In the genomic region with DNA sequence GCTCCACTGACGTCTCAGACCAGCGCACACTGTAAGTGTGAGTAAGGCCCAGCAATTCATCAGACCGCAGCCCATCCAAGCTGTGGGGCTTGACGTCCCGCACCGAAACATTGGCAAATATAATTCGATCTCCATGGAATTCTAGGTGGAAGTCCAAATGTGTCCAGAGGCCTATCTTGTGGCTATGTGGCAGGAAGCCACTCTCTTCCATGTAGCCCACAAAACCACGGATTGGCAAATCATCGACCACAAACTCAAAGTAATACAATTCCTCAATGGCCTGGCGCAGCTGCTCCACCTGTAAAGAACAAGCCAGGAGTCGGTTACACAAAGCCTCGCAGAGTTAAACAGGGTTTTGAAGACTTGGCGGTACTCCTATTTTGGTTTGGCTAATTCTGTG, we compare ENCODE assay signal across 24 mouse cellular contexts. TPM values are rescaled to one million over a fixed set of nuclear protein-coding genes. Genes with fewer than 3 reads are reported as not detected.
DNase-seq lines count a peak whose midpoint lies in the region; ATAC-seq lines count a peak whose summit lies in the region.
"Had no signal": no experiment of that assay in that cellular context is flagged by ENCODE, and none has a peak within 500 bp of the region (broad histone marks: within the 10 kb centered on the region; RNA-seq: fewer than 3 reads in every experiment).

No protein-coding gene starts in this region.

- H3K27me3 ChIP-seq in liver, embryonic 13.5 days, result no peaks in the 10 kb centered on the region
- no peaks in the 10 kb centered on the region for H3K27me3 ChIP-seq in liver, embryonic 11.5 days (replicated peaks; ENCODE audit: control insufficient read depth, insufficient read depth, low read length)
- no peaks in the 10 kb centered on the region for H3K27me3 ChIP-seq in heart, embryonic 11.5 days (ENCODE audit: control insufficient read depth, insufficient read depth, low read length)
- H3K27me3 ChIP-seq: forebrain, embryonic 13.5 days; hindbrain, embryonic 12.5 days; hindbrain, embryonic 15.5 days had no signal

- no peak for DNase-seq in liver, embryonic 13.5 days
- DNase-seq in liver, embryonic 11.5 days (ENCODE audit: low spot score), result no peak
- DNase-seq in 3T3-L1 (ENCODE audit: low read depth, low spot score) (peak; percentile 6), 416B (ENCODE audit: low read depth) (peak; percentile 52)
- DNase-seq in adrenal gland, postnatal 4 days (ENCODE audit: low spot score in 2 of 2), result no peak
- DNase-seq: adrenal gland, adult 8-10 months; adrenal gland, postnatal 25 days; B cell, adult 2 months; cerebellum, adult 18-20 months; cerebellum, adult 9-10 months; cerebellum, postnatal 14 days; gastrocnemius, postnatal 10 days; gastrocnemius, postnatal 36 days; heart, adult 2 months had no signal

- H3K4me3 ChIP-seq in liver, embryonic 13.5 days (replicated peaks), result peak overlapping the region; percentile 86; the same call in 1 of the 2 replicates
- no peak overlapping the region for H3K4me3 ChIP-seq in liver, embryonic 11.5 days (ENCODE audit: low read depth, low read length)
- no peak overlapping the region for H3K4me3 ChIP-seq in heart, embryonic 11.5 days (ENCODE audit: low read depth, low read length)
- H3K4me3 ChIP-seq: forebrain, embryonic 13.5 days; heart, adult 2 months; heart, embryonic 10.5 days; hindbrain, embryonic 12.5 days; hindbrain, embryonic 15.5 days had no signal

- H3K9me3 ChIP-seq in liver, embryonic 13.5 days (replicated peaks), result no peaks in the 10 kb centered on the region
- no peaks in the 10 kb centered on the region for H3K9me3 ChIP-seq in liver, embryonic 11.5 days (ENCODE audit: control insufficient read depth, low read length)
- H3K9me3 ChIP-seq in heart, embryonic 11.5 days (replicated peaks; ENCODE audit: control insufficient read depth, low read length), result no peaks in the 10 kb centered on the region
- H3K9me3 ChIP-seq: forebrain, embryonic 10.5 days; forebrain, embryonic 13.5 days; heart, embryonic 10.5 days; hindbrain, embryonic 12.5 days; hindbrain, embryonic 15.5 days had no signal

- H3K4me2 ChIP-seq in liver, embryonic 13.5 days, result peak overlapping the region; percentile 88
- no peak overlapping the region for H3K4me2 ChIP-seq in liver, embryonic 11.5 days
- H3K4me2 ChIP-seq in heart, embryonic 11.5 days, result no peak overlapping the region
- H3K4me2 ChIP-seq: forebrain, embryonic 13.5 days; hindbrain, embryonic 12.5 days; hindbrain, embryonic 15.5 days had no signal

- peaks cover 59% of the 10 kb centered on the region for H3K36me3 ChIP-seq in liver, embryonic 13.5 days
- H3K36me3 ChIP-seq in liver, embryonic 11.5 days (ENCODE audit: control insufficient read depth, insufficient read depth, low read length), result peaks cover 29% of the 10 kb centered on the region
- H3K36me3 ChIP-seq in heart, embryonic 11.5 days (ENCODE audit: control insufficient read depth, insufficient read depth, low read length), result peaks cover 23% of the 10 kb centered on the region

- H3K4me1 ChIP-seq in liver, embryonic 13.5 days (replicated peaks), result peaks cover 51% of the 10 kb centered on the region
- H3K4me1 ChIP-seq in liver, embryonic 11.5 days (replicated peaks; ENCODE audit: control insufficient read depth, insufficient read depth, low read length), result peaks cover 26% of the 10 kb centered on the region
- peaks cover 18% of the 10 kb centered on the region for H3K4me1 ChIP-seq in heart, embryonic 11.5 days (ENCODE audit: control insufficient read depth, insufficient read depth, low read length)

- ATAC-seq in liver, embryonic 13.5 days (ENCODE audit: low read depth), result no peak
- no peak for ATAC-seq in liver, embryonic 11.5 days (replicated peaks; ENCODE audit: low FRiP score)
- no peak for ATAC-seq in heart, embryonic 11.5 days (replicated peaks; ENCODE audit: insufficient number of reproducible peaks, low FRiP score, low TSS enrichment)
- ATAC-seq: CD4-positive, CD25-positive, alpha-beta regulatory T cell, adult 4 months; forebrain, embryonic 13.5 days; forebrain, embryonic 16.5 days had no signal

- 86% methylated on average over 13 of the region's 13 CpGs for WGBS in liver, embryonic 13.5 days (ENCODE audit: insufficient replicate concordance)
- WGBS in liver, embryonic 11.5 days, result 92% methylated on average over 13 of the region's 13 CpGs
- 95% methylated on average over 13 of the region's 13 CpGs for WGBS in heart, embryonic 11.5 days (ENCODE audit: insufficient replicate concordance)

- no peak overlapping the region for H3K9ac ChIP-seq in liver, embryonic 13.5 days
- no peak overlapping the region for H3K9ac ChIP-seq in liver, embryonic 11.5 days (ENCODE audit: low read depth, low read length)
- no peak overlapping the region for H3K9ac ChIP-seq in heart, embryonic 11.5 days (ENCODE audit: low read depth, low read length)
- H3K9ac ChIP-seq: forebrain, embryonic 13.5 days; hindbrain, embryonic 12.5 days; hindbrain, embryonic 15.5 days had no signal

- H3K27ac ChIP-seq in liver, embryonic 13.5 days, result no peak overlapping the region
- H3K27ac ChIP-seq in liver, embryonic 11.5 days (ENCODE audit: low read depth, low read length), result no peak overlapping the region
- H3K27ac ChIP-seq in heart, embryonic 11.5 days (ENCODE audit: low read depth, low read length), result no peak overlapping the region
- H3K27ac ChIP-seq: forebrain, embryonic 10.5 days; forebrain, embryonic 13.5 days; heart, adult 2 months; heart, embryonic 10.5 days; hindbrain, embryonic 12.5 days; hindbrain, embryonic 15.5 days had no signal

RNA-seq across cellular contexts. Expression of a gene that starts 2.3 kb away (rescaled TPM):
- 53.3 and 59.4 TPM in 2 replicates for polyA plus RNA-seq in liver, embryonic 13.5 days (2015; fragmentation: Nextera tagmentation; extraction: Ambion mirVana)
- polyA plus RNA-seq in liver, embryonic 11.5 days (2014; fragmentation: Nextera tagmentation; extraction: Ambion mirVana), result 79.8 and 83.8 TPM in 2 replicates
- 78.7 and 86.9 TPM in 2 replicates for polyA plus RNA-seq in heart, embryonic 11.5 days (2014; fragmentation: Nextera tagmentation; extraction: Ambion mirVana)
- total RNA-seq in adrenal gland, postnatal 4 days (2021), result 100 to 1,000 TPM in 1 of 2 experiments, 10 to 100 TPM in 1; 98.6 to 102 TPM

RNA-seq across cellular contexts. Expression of a gene that starts 3.6 kb away (rescaled TPM):
- 1.4 and 1.7 TPM in 2 replicates for polyA plus RNA-seq in liver, embryonic 13.5 days (2015; fragmentation: Nextera tagmentation; extraction: Ambion mirVana)
- polyA plus RNA-seq in liver, embryonic 11.5 days (2014; fragmentation: Nextera tagmentation; extraction: Ambion mirVana), result 2.7 and 2.8 TPM in 2 replicates
- polyA plus RNA-seq in heart, embryonic 11.5 days (2014; fragmentation: Nextera tagmentation; extraction: Ambion mirVana), result 1.9 and 4.2 TPM in 2 replicates
- 1 to 10 TPM; 3.8 to 4.5 TPM for total RNA-seq in adrenal gland, postnatal 4 days (2021)
- total RNA-seq: MEL had no signal

RNA-seq across cellular contexts. Expression of a gene that starts 5.5 kb away (rescaled TPM):
- 35.2 and 36.5 TPM in 2 replicates for polyA plus RNA-seq in liver, embryonic 13.5 days (2015; fragmentation: Nextera tagmentation; extraction: Ambion mirVana)
- 90.1 and 92.1 TPM in 2 replicates for polyA plus RNA-seq in liver, embryonic 11.5 days (2014; fragmentation: Nextera tagmentation; extraction: Ambion mirVana)
- polyA plus RNA-seq in heart, embryonic 11.5 days (2014; fragmentation: Nextera tagmentation; extraction: Ambion mirVana), result 70.1 and 81.7 TPM in 2 replicates
- total RNA-seq in adrenal gland, postnatal 4 days (2021), result 100 to 1,000 TPM in 1 of 2 experiments, 10 to 100 TPM in 1; 96.8 to 108 TPM

RNA-seq across cellular contexts. Expression of a gene that starts 8.7 kb away (rescaled TPM):
- polyA plus RNA-seq in liver, embryonic 13.5 days (2015; fragmentation: Nextera tagmentation; extraction: Ambion mirVana), result 0.16 and 0.27 TPM in 2 replicates
- 0.47 and 0.49 TPM in 2 replicates for polyA plus RNA-seq in liver, embryonic 11.5 days (2014; fragmentation: Nextera tagmentation; extraction: Ambion mirVana)
- 0.63 TPM in 2 replicates for polyA plus RNA-seq in heart, embryonic 11.5 days (2014; fragmentation: Nextera tagmentation; extraction: Ambion mirVana)
- total RNA-seq in adrenal gland, postnatal 4 days (2021), result 1 to 10 TPM; 1.7 to 2.8 TPM
- total RNA-seq: granulocyte monocyte progenitor cell, adult 5-6 weeks had no signal

RNA-seq across cellular contexts. Expression of a gene that starts 19.0 kb away (rescaled TPM):
- polyA plus RNA-seq in liver, embryonic 13.5 days (2015; fragmentation: Nextera tagmentation; extraction: Ambion mirVana), result 23.1 and 24.2 TPM in 2 replicates
- 40.2 and 43.8 TPM in 2 replicates for polyA plus RNA-seq in liver, embryonic 11.5 days (2014; fragmentation: Nextera tagmentation; extraction: Ambion mirVana)
- polyA plus RNA-seq in heart, embryonic 11.5 days (2014; fragmentation: Nextera tagmentation; extraction: Ambion mirVana), result 72.0 and 74.2 TPM in 2 replicates
- 10 to 100 TPM; 57.4 to 63.3 TPM for total RNA-seq in adrenal gland, postnatal 4 days (2021)

Comparison
In these comparisons a context has a peak if more than half of its experiments do, and no peak if none do; other contexts are left out.
1. DNase-seq: peak in 3T3-L1 (single experiment) and 416B (single experiment); none in liver, embryonic 13.5 days (single experiment), liver, embryonic 11.5 days (single experiment) and adrenal gland, postnatal 4 days (0 of 2).